Mouse (Mus musculus): Measurements from ENCODE around the gene Ngfr. TPM values are rescaled to one million over a fixed set of nuclear protein-coding genes. Genes with fewer than 3 reads are reported as not detected.
"Not testable (repeated sequence)": the region's sequence is repeated elsewhere in the genome, so short reads cannot be mapped to it uniquely, and the experiment has no call there.

Gene Ngfr
- polyA plus RNA-seq, 1 experiment from 2014 or later, result 8.5 TPM

- not testable (repeated sequence) for H3K36me3 ChIP-seq (ENCODE audit: control insufficient read depth, insufficient read depth, low read length); H3K27ac ChIP-seq (ENCODE audit: low read length); H3K4me3 ChIP-seq (ENCODE audit: low read depth, low read length); H3K9me3 ChIP-seq (ENCODE audit: control insufficient read depth, low read depth, low read length); ATAC-seq (ENCODE audit: insufficient number of reproducible peaks, insufficient read depth, low FRiP score, low read depth); H3K27me3 ChIP-seq (ENCODE audit: control insufficient read depth, insufficient read depth, low read length); H3K9ac ChIP-seq (replicated peaks; ENCODE audit: low read depth, low read length); H3K4me2 ChIP-seq (replicated peaks; ENCODE audit: low read depth, low read length)
- WGBS, result 84% methylated on average over 4 of the region's 5 CpGs
- H3K4me1 ChIP-seq (ENCODE audit: control insufficient read depth, insufficient read depth, low read length), result peaks cover 14% of the 10 kb centered on the region; the same call in 1 of the 2 replicates
Measured at GRCm38 (mm10) chr11:95607286-95607685, 19.8 kb upstream of the Ngfr start.

GRCm38 (mm10) chr11:95598214-95599062 lies 10.9 kb upstream of the Ngfr start:
- no peak overlapping the region for H3K4me2 ChIP-seq (replicated peaks; ENCODE audit: low read depth, low read length)
- H3K27ac ChIP-seq (ENCODE audit: low read length), result no peak overlapping the region
- no peak for ATAC-seq (ENCODE audit: insufficient number of reproducible peaks, insufficient read depth, low FRiP score, low read depth)
- H3K4me3 ChIP-seq (ENCODE audit: low read depth, low read length), result no peak overlapping the region
- peaks cover 19% of the 10 kb centered on the region for H3K4me1 ChIP-seq (ENCODE audit: control insufficient read depth, insufficient read depth, low read length)
- no peaks in the 10 kb centered on the region for H3K9me3 ChIP-seq (ENCODE audit: control insufficient read depth, low read depth, low read length)
- H3K9ac ChIP-seq (replicated peaks; ENCODE audit: low read depth, low read length), result no peak overlapping the region
- 27% methylated on average over 14 of the region's 14 CpGs for WGBS
- peaks cover 3% of the 10 kb centered on the region; the same call in 1 of the 2 replicates for H3K27me3 ChIP-seq (ENCODE audit: control insufficient read depth, insufficient read depth, low read length)
- H3K36me3 ChIP-seq (ENCODE audit: control insufficient read depth, insufficient read depth, low read length), result no peaks in the 10 kb centered on the region

- no peak for ATAC-seq (ENCODE audit: insufficient number of reproducible peaks, insufficient read depth, low FRiP score, low read depth)
- H3K36me3 ChIP-seq (ENCODE audit: control insufficient read depth, insufficient read depth, low read length), result no peaks in the 10 kb centered on the region
- H3K4me3 ChIP-seq (ENCODE audit: low read depth, low read length), result no peak overlapping the region
- no peak overlapping the region for H3K27ac ChIP-seq (ENCODE audit: low read length)
- H3K9ac ChIP-seq (replicated peaks; ENCODE audit: low read depth, low read length), result no peak overlapping the region
- peaks cover 19% of the 10 kb centered on the region for H3K4me1 ChIP-seq (ENCODE audit: control insufficient read depth, insufficient read depth, low read length)
- WGBS, result 47% methylated on average over 13 of the region's 13 CpGs
- H3K9me3 ChIP-seq (ENCODE audit: control insufficient read depth, low read depth, low read length), result no peaks in the 10 kb centered on the region
- peaks cover 3% of the 10 kb centered on the region; the same call in 1 of the 2 replicates for H3K27me3 ChIP-seq (ENCODE audit: control insufficient read depth, insufficient read depth, low read length)
- H3K4me2 ChIP-seq (replicated peaks; ENCODE audit: low read depth, low read length), result no peak overlapping the region
Measured at GRCm38 (mm10) chr11:95597741-95598140, 10.2 kb upstream of the Ngfr start.

GRCm38 (mm10) chr11:95596704-95597103 lies 9.2 kb upstream of the Ngfr start:
- WGBS, result 46% methylated on average over 11 of the region's 11 CpGs
- Histone ChIP-seq H3K4me3 (ENCODE audit: low read depth, low read length) (no peak overlapping the region), H3K27ac (ENCODE audit: low read length) (no peak overlapping the region), H3K4me1 (ENCODE audit: control insufficient read depth, insufficient read depth, low read length) (peaks cover 19% of the 10 kb centered on the region), H3K9me3 (ENCODE audit: control insufficient read depth, low read depth, low read length) (no peaks in the 10 kb centered on the region), H3K9ac (replicated peaks; ENCODE audit: low read depth, low read length) (no peak overlapping the region), H3K4me2 (replicated peaks; ENCODE audit: low read depth, low read length) (no peak overlapping the region), H3K36me3 (ENCODE audit: control insufficient read depth, insufficient read depth, low read length) (no peaks in the 10 kb centered on the region), H3K27me3 (ENCODE audit: control insufficient read depth, insufficient read depth, low read length) (peaks cover 3% of the 10 kb centered on the region; the same call in 1 of the 2 replicates)
- no peak for ATAC-seq (ENCODE audit: insufficient number of reproducible peaks, insufficient read depth, low FRiP score, low read depth)

GRCm38 (mm10) chr11:95596150-95596515 lies 8.6 kb upstream of the Ngfr start:
- WGBS, result 35% methylated on average over 5 of the region's 5 CpGs
- Histone ChIP-seq H3K4me2 (replicated peaks; ENCODE audit: low read depth, low read length) (no peak overlapping the region), H3K36me3 (ENCODE audit: control insufficient read depth, insufficient read depth, low read length) (no peaks in the 10 kb centered on the region), H3K9me3 (ENCODE audit: control insufficient read depth, low read depth, low read length) (no peaks in the 10 kb centered on the region), H3K27me3 (ENCODE audit: control insufficient read depth, insufficient read depth, low read length) (peaks cover 3% of the 10 kb centered on the region; the same call in 1 of the 2 replicates), H3K27ac (ENCODE audit: low read length) (no peak overlapping the region), H3K4me1 (ENCODE audit: control insufficient read depth, insufficient read depth, low read length) (peaks cover 19% of the 10 kb centered on the region), H3K9ac (replicated peaks; ENCODE audit: low read depth, low read length) (no peak overlapping the region), H3K4me3 (ENCODE audit: low read depth, low read length) (no peak overlapping the region)
- ATAC-seq (ENCODE audit: insufficient number of reproducible peaks, insufficient read depth, low FRiP score, low read depth), result no peak

GRCm38 (mm10) chr11:95595438-95596149 lies 8.1 kb upstream of the Ngfr start:
- no peaks in the 10 kb centered on the region for H3K9me3 ChIP-seq (ENCODE audit: control insufficient read depth, low read depth, low read length)
- ATAC-seq (ENCODE audit: insufficient number of reproducible peaks, insufficient read depth, low FRiP score, low read depth), result peak; percentile 46; the same call in 1 of the 2 replicates
- H3K27me3 ChIP-seq (ENCODE audit: control insufficient read depth, insufficient read depth, low read length), result peaks cover 3% of the 10 kb centered on the region; the same call in 1 of the 2 replicates
- no peaks in the 10 kb centered on the region for H3K36me3 ChIP-seq (ENCODE audit: control insufficient read depth, insufficient read depth, low read length)
- H3K27ac ChIP-seq (ENCODE audit: low read length), result no peak overlapping the region
- 20% methylated on average over 10 of the region's 10 CpGs for WGBS
- H3K4me2 ChIP-seq (replicated peaks; ENCODE audit: low read depth, low read length), result no peak overlapping the region
- H3K4me3 ChIP-seq (ENCODE audit: low read depth, low read length), result no peak overlapping the region
- 0 out of 2 replicates have a peak overlapping the region, but pooled peaks have one; percentile 6 for H3K9ac ChIP-seq (replicated peaks; ENCODE audit: low read depth, low read length)
- H3K4me1 ChIP-seq (ENCODE audit: control insufficient read depth, insufficient read depth, low read length), result peaks cover 19% of the 10 kb centered on the region

- 24% methylated on average over 13 of the region's 13 CpGs for WGBS
- H3K27ac ChIP-seq (ENCODE audit: low read length), result no peak overlapping the region
Measured at GRCm38 (mm10) chr11:95594686-95595212, 7.2 kb upstream of the Ngfr start.

GRCm38 (mm10) chr11:95593501-95593900 lies 6.0 kb upstream of the Ngfr start:
- Histone ChIP-seq H3K27ac (ENCODE audit: low read length) (no peak overlapping the region), H3K4me1 (ENCODE audit: control insufficient read depth, insufficient read depth, low read length) (peaks cover 19% of the 10 kb centered on the region), H3K36me3 (ENCODE audit: control insufficient read depth, insufficient read depth, low read length) (no peaks in the 10 kb centered on the region), H3K9me3 (ENCODE audit: control insufficient read depth, low read depth, low read length) (no peaks in the 10 kb centered on the region), H3K27me3 (ENCODE audit: control insufficient read depth, insufficient read depth, low read length) (peaks cover 3% of the 10 kb centered on the region; the same call in 1 of the 2 replicates), H3K4me3 (ENCODE audit: low read depth, low read length) (no peak overlapping the region), H3K9ac (replicated peaks; ENCODE audit: low read depth, low read length) (no peak overlapping the region), H3K4me2 (replicated peaks; ENCODE audit: low read depth, low read length) (no peak overlapping the region)
- no peak for ATAC-seq (ENCODE audit: insufficient number of reproducible peaks, insufficient read depth, low FRiP score, low read depth)
- WGBS, result 63% methylated on average over 5 of the region's 5 CpGs

More at GRCm38 (mm10) chr11:95594686-95595212, 7.2 kb upstream of the Ngfr start:
- ATAC-seq (ENCODE audit: insufficient number of reproducible peaks, insufficient read depth, low FRiP score, low read depth), result no peak
- peaks cover 3% of the 10 kb centered on the region; the same call in 1 of the 2 replicates for H3K27me3 ChIP-seq (ENCODE audit: control insufficient read depth, insufficient read depth, low read length)
- H3K9ac ChIP-seq (replicated peaks; ENCODE audit: low read depth, low read length), result no peak overlapping the region
- H3K4me2 ChIP-seq (replicated peaks; ENCODE audit: low read depth, low read length), result no peak overlapping the region
- H3K4me3 ChIP-seq (ENCODE audit: low read depth, low read length), result no peak overlapping the region
- no peaks in the 10 kb centered on the region for H3K9me3 ChIP-seq (ENCODE audit: control insufficient read depth, low read depth, low read length)
- H3K36me3 ChIP-seq (ENCODE audit: control insufficient read depth, insufficient read depth, low read length), result no peaks in the 10 kb centered on the region
- peaks cover 19% of the 10 kb centered on the region for H3K4me1 ChIP-seq (ENCODE audit: control insufficient read depth, insufficient read depth, low read length)

Measured in stomach, embryonic 14.5 days (tissue).